Mouse (Mus musculus) hindbrain, embryonic 11.5 days (tissue): ENCODE measurements at regions not wholly inside any gene's neighbourhood (a gene's known extent, or its start where the extent isn't known, plus 50 kb on each side); places are given as distances from the start of the nearest gene placed in this dataset.

Source experiments
- ATAC-seq: fragments of 200-750 bp; cut with Nextera tagmentation; 2 replicates; pipeline ENCODE4 v1.8.0; 2017; ENCODE audit warnings: mild to moderate bottlenecking, moderate TSS enrichment, moderate library complexity; ENCODE audit not compliant: low FRiP score
- DNase-seq: peaks from one replicate; pipeline ENCODE4 v3.0.0-alpha.2; 2015; ENCODE audit warnings: low spot score
- H3K27ac ChIP-seq: fragments of 300-500 bp; sonication (generic); 2 replicates; pipeline ENCODE4 v1.5.1; 2014; ENCODE audit warnings: mild to moderate bottlenecking, low read depth, low read length
- H3K27me3 ChIP-seq: fragments of 300-500 bp; sonication (generic); 2 replicates; pipeline ENCODE4 v1.6.1; 2014; ENCODE audit warnings: mild to moderate bottlenecking, low read length, moderate library complexity, mixed read lengths; ENCODE audit not compliant: control insufficient read depth, insufficient read depth
- H3K36me3 ChIP-seq: fragments of 300-500 bp; sonication (generic); 2 replicates; pipeline ENCODE4 v1.6.1; 2014; ENCODE audit warnings: mild to moderate bottlenecking, low read length, moderate library complexity, mixed read lengths; ENCODE audit not compliant: control insufficient read depth, insufficient read depth
- H3K4me1 ChIP-seq: fragments of 300-500 bp; sonication (generic); replicated peaks from 2 replicates; pipeline ENCODE4 v1.6.1; 2014; ENCODE audit warnings: low read length, mixed read lengths; ENCODE audit not compliant: control insufficient read depth, insufficient read depth
- H3K4me2 ChIP-seq: fragments of 300-500 bp; sonication (generic); replicated peaks from 2 replicates; pipeline ENCODE4 v1.6.1; 2014; ENCODE audit warnings: mild to moderate bottlenecking, low read depth, low read length
- H3K4me3 ChIP-seq: fragments of 300-500 bp; sonication (generic); 2 replicates; pipeline ENCODE4 v1.5.1; 2014; ENCODE audit warnings: low read depth, low read length
- H3K9ac ChIP-seq: fragments of 300-500 bp; sonication (generic); 2 replicates; pipeline ENCODE4 v1.6.1; 2014; ENCODE audit warnings: low read depth, low read length
- H3K9me3 ChIP-seq: fragments of 300-500 bp; sonication (generic); 2 replicates; pipeline ENCODE4 v1.6.1; 2016; ENCODE audit warnings: low read length; ENCODE audit not compliant: control insufficient read depth
- WGBS: fragments of 180-500 bp; shearing (Covaris S2); extraction: QIAGEN DNeasy Blood & Tissue Kit; methylation state at CpG from one replicate; pipeline ENCODE4 v1.1.7; 2014; 5-methylcytosine and 5-hydroxymethylcytosine counted together

DNA sequence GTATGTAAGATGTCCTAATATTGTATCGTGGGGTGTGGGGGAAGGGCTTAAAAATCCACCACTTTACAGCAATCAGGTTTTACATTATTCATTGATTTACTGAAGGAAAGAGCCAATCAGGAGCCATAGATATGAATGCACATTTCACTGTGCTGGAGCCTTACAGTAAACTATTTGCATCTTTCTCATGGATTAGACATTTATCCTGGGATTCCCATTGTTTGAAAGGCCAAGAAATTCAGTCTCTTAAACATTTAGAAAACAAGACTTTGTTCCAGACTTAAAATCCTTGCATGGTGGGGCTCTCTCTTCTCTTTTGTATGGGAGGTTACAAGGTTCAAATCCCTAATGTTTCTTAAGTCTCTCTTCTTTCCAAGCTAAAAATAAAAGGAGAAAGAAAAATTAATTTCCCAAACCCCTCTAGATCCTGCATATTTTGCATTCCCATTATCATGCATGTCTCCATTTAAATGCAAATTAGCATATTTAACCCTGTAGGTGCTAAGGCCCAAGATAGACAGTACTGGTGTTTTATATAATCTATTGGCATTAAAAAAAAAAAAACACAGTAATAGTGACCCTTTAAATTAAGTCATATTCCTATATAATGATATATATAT lies 230.3 kb downstream of the Mef2c start:
- Histone ChIP-seq H3K36me3 (no peaks in the 10 kb centered on the region), H3K27ac (peak overlapping the region; percentile 100), H3K4me2 (peak overlapping the region; percentile 80), H3K4me3 (peak overlapping the region; percentile 90), H3K9me3 (no peaks in the 10 kb centered on the region), H3K27me3 (no peaks in the 10 kb centered on the region), H3K9ac (peak overlapping the region; percentile 100), H3K4me1 (no peaks in the 10 kb centered on the region)
- no peak for DNase-seq
- 0% methylated on average over 1 of the region's 1 CpGs for WGBS
- ATAC-seq, result no peak

DNA sequence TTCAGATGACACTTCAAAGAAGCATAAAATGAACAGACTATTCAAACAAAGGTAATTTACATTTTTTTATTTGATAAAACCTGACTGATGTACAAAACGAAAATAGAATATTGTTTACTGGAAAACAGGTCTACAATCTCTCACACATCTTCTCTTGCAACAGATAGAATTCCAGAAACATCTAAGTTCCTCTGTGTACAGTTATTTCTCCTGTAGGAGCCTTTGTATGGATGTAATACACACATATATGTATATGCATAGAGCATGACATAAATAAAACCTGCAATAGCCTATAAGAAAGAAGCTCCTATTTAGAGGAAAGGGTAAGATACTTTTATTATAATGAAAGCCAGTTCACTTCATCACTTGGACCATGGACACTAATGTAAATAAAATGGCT lies 230.8 kb downstream of the Mef2c start:
- Histone ChIP-seq H3K36me3 (no peaks in the 10 kb centered on the region), H3K4me3 (peak overlapping the region; percentile 36), H3K4me2 (no peak overlapping the region; the same call in 1 of the 2 replicates), H3K4me1 (no peaks in the 10 kb centered on the region), H3K27ac (peak overlapping the region; percentile 51; the same call in 1 of the 2 replicates), H3K27me3 (no peaks in the 10 kb centered on the region), H3K9me3 (no peaks in the 10 kb centered on the region), H3K9ac (no peak overlapping the region)
- 18% methylated on average over 1 of the region's 1 CpGs for WGBS
- peak; percentile 23 for DNase-seq
- no peak for ATAC-seq

DNA sequence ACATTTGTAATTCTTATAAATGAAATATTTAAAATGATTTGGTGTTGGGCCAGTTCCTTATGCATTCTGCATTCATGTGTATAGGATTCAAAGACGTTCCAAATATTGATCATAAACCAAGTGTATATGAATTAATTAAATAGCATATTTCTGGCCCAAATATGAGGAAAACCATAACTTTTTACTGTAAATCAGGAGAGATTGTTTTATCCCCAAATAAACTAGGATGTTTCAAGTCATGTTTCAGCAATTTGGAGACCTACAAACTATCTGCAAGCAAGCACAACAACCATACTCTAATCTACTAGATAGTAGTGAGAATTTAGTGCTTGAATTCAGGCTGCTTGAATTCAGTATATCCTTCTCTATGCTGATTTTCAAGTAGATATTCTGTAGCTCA lies 231.3 kb downstream of the Mef2c start:
- Histone ChIP-seq H3K27ac (peak overlapping the region; percentile 68), H3K4me3 (peak overlapping the region; percentile 45), H3K9me3 (no peaks in the 10 kb centered on the region), H3K9ac (peak overlapping the region; percentile 64; the same call in 1 of the 2 replicates), H3K4me2 (peak overlapping the region; percentile 49; the same call in 1 of the 2 replicates), H3K36me3 (no peaks in the 10 kb centered on the region), H3K4me1 (no peaks in the 10 kb centered on the region), H3K27me3 (no peaks in the 10 kb centered on the region)
- WGBS, result 37% methylated on average over 1 of the region's 1 CpGs
- no peak for ATAC-seq
- peak; percentile 15 for DNase-seq

DNA sequence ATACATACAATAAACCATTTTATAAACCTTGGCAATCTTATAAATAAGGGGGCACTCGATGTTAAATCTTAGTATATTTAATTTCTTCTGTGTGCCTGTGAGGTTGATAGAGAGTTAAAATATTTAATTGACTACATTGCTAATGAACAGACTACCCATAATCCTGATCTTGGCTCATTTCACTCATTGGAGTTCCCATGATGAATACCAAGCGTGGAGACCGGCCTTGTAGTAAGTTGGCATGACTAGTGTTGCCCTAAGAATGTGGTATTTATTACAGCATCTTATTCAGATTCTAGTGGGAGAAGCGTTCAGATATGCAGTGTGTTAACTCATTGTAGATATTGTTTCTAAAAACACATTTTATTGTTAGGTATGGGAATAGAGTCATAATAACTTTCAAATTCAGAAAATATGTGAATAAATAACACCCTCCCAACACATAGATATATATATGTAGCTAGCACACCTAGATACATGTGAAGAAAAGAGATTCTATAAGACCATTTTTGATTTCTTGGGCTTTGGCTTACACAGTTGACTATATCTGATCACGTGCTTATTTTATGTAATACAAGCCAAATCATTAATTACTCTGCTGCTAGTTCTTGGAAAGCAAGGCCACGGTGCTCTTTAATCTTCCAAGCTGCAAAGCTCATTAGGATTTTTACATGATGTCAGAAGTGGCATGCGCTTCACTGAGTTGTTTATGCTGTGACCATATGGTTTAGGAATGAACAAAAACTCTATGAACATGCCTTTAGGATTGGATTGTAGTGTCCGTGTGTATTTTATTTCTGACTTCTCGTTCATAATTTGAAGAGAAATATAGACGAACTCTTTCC lies 232.0 kb downstream of the Mef2c start:
- Histone ChIP-seq H3K9ac (peak overlapping the region; percentile 73), H3K4me3 (peak overlapping the region; percentile 45), H3K4me2 (peak overlapping the region; percentile 49), H3K4me1 (no peaks in the 10 kb centered on the region), H3K9me3 (no peaks in the 10 kb centered on the region), H3K27ac (peak overlapping the region; percentile 68), H3K27me3 (no peaks in the 10 kb centered on the region), H3K36me3 (no peaks in the 10 kb centered on the region)
- DNase-seq (peak; percentile 52), ATAC-seq (no peak)
- WGBS, result 28% methylated on average over 10 of the region's 10 CpGs

DNA sequence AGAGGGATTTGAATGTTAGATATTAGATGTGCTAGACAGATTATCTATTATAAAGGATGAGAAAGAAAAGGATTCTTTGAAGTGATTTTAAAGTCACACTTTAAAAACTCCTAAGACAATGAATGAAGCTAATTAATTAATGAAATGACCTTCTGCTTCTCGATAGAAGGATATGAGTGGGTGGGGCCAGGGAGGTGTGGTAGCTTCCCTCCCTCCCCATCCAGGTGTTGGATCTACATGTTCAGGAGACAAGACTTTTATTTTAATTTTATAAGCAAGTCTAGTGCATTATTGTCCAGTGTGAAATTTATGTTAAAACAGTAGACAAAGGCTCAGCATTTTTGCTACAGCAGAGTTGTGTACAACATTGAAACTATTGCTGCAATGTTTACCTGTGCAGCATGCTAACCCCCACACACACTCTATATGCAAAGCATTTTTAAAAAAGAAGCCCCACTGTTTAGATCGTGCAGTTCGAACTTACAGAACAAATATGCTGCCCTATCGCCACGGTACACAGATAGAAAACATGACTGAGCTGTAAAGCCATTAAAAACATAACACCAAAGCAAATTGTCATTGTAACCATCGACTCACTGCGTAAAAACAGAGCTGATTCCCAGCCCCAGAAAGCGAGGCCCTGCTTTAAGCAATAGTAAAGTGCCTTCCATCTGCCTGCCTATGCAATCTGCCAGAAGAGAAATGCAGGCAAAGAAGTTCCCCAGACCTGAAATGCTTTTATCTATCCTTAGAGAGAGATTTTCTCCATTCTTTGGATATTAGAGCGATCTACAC lies 233.4 kb downstream of the Mef2c start:
- WGBS, result 3% methylated on average over 9 of the region's 9 CpGs
- no peak for DNase-seq
- Histone ChIP-seq H3K9me3 (no peaks in the 10 kb centered on the region), H3K4me2 (peak overlapping the region; percentile 78), H3K4me3 (peak overlapping the region; percentile 58), H3K9ac (peak overlapping the region; percentile 93), H3K36me3 (no peaks in the 10 kb centered on the region), H3K27me3 (no peaks in the 10 kb centered on the region), H3K27ac (peak overlapping the region; percentile 97), H3K4me1 (no peaks in the 10 kb centered on the region)
- no peak for ATAC-seq

DNA sequence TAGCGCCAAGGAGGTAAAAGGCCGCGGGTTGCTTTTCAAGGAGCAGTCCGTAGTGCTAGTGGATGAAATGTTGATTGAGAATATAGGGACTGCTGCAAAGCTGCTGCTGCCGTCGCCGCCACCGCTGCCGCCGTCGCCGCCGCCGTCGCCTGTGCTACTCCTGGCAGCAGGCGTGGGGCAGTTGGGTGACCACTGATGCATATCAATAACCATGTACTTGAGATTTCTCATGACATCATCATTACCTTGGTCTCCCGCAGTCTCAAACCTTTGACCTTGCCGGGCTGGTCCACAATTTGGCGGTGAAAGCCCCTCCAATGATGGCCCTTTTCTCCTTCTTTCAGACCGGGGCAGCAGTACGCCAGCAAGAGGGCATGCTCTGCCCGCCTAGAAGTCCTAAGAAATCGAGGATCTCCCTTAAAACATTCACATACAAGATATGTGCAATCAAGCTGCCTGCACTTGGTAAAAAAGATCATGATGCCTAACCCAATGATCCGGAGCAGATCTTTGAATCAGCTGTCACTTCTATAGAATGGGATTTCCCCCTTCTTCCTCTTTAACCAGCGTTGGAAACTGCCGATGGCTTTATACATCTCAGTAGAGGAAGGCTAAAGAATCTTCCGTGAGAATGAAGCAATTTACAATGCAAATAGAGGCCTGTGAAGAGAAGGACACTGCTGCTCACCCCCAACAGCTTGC lies 234.1 kb downstream of the Mef2c start:
- peak overlapping the region; percentile 78 for H3K4me2 ChIP-seq
- no peaks in the 10 kb centered on the region for H3K4me1 ChIP-seq
- H3K4me3 ChIP-seq, result peak overlapping the region; percentile 58
- no peaks in the 10 kb centered on the region for H3K9me3 ChIP-seq
- H3K27me3 ChIP-seq, result no peaks in the 10 kb centered on the region
- H3K27ac ChIP-seq, result peak overlapping the region; percentile 97
- WGBS, result under 1% methylated on average over 27 of the region's 27 CpGs
- DNase-seq, result peak; percentile 79
- ATAC-seq, result no peak
- peak overlapping the region; percentile 93 for H3K9ac ChIP-seq
- H3K36me3 ChIP-seq, result no peaks in the 10 kb centered on the region

DNA sequence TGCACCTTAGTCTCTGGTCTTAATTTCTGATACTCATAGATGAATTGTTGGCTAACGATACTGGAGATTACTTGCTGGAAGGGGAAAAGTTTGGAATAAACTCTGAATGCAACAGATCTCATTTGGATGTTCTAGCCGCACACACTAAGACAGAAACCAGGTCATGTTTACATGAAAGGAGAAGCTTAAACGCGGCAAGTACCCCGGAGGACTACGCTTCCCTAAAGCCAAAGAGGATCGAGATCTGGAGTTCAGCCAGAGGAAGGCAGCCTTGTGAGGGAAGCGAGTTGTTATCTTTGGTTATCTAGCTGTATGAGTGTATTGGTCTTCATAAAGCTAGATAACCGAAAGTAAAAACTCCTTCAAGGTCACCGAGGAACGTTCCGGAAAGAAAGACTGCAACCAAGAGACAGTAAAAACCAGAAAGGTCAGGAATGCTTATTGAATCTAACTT lies 234.7 kb downstream of the Mef2c start:
- WGBS, result 3% methylated on average over 12 of the region's 12 CpGs
- Histone ChIP-seq H3K9ac (peak overlapping the region; percentile 93), H3K27me3 (no peaks in the 10 kb centered on the region), H3K4me3 (peak overlapping the region; percentile 58), H3K36me3 (no peaks in the 10 kb centered on the region), H3K9me3 (no peaks in the 10 kb centered on the region), H3K4me2 (peak overlapping the region; percentile 78), H3K27ac (peak overlapping the region; percentile 97), H3K4me1 (no peaks in the 10 kb centered on the region)
- ATAC-seq, result no peak
- peak; percentile 73 for DNase-seq

DNA sequence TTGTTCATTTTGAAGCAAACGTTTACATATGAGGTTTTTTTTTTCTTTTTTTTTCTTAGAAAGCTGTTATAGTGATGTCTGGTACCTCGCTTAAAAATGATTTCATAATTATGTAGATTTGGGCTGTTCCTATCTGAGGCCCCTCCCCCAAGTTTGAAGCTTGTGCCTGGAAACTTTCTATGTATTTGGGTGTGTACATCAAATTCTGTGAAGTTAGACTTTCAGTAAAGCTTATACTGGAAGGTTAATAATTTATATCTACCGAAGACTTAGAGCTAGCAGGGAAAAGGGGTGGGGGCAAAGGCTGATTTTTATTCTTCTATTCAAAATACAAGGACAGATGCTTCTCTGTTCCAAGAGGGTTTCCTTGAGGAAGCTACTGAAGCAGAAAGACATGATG lies 235.3 kb downstream of the Mef2c start:
- Histone ChIP-seq H3K9ac (peak overlapping the region; percentile 93), H3K4me3 (peak overlapping the region; percentile 58)

More for the DNA sequence above, 235.3 kb downstream of the Mef2c start:
- Histone ChIP-seq H3K9me3 (no peaks in the 10 kb centered on the region), H3K27ac (peak overlapping the region; percentile 97), H3K4me1 (no peaks in the 10 kb centered on the region), H3K36me3 (no peaks in the 10 kb centered on the region), H3K4me2 (peak overlapping the region; percentile 78), H3K27me3 (no peaks in the 10 kb centered on the region)
- WGBS, result under 1% methylated on average over 3 of the region's 3 CpGs
- DNase-seq, result no peak
- no peak for ATAC-seq
